Mouse (Mus musculus) heart, adult 11 months (tissue): ENCODE measurements around the gene Sh3bp1.

ENCODE experiments used
- DNase-seq: peaks from one replicate; pipeline ENCODE4 v3.0.0; 2022

Gene Sh3bp1

DNA sequence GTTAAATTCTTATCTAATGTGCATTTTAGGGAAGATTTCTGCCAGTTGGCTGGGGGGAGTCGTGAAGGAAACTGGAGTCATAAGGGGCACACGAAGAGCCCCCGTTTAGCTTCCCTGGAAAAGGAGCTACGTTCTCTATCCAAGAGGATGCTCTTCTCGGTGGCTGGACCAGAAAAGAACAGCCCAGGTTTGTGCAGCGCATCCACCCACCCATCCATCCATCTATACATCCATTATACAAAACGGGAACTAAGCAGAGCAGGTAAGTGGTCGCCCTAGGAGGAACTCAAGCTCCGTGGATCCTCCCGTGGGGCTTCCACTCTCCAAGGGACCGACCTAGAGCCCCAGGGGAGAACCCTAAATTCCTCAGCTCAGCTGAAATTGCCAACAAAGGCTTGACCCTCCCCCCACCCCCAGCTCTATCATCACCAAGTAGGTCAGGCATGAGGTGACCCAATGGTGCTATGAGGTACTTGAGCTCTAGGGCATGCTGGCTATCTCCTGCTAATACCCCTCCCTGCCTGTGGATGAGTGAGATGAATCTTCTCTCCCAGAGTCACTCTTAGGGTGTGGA lies 48.7 kb downstream of the Sh3bp1 start:
- no peak for DNase-seq

- no peak for DNase-seq
Observed at GRCm38 (mm10) chr15:78948883-78949282, 49.3 kb downstream of the Sh3bp1 start.

DNA sequence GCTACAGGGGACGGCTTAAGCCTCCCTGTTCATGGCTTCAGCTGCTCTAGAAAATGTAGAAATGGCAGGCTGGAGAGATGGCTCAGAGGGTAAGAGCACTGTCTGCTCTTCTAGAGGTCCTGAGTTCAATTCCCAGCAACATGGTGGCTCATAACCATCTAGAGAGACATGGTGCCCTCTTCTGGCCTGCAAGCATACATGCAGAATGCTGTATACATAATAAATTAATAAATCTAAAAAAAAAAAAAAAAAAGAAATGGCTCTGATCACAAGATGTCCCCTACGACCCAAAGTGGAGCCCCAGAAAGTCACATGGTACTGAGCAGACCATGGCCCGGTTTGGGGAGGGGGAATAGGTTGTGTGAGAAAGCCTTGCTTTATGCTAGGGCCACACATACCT lies 56.1 kb downstream of the Sh3bp1 start:
- DNase-seq: no peak

- no peak for DNase-seq
Observed at GRCm38 (mm10) chr15:78956351-78956750, 56.8 kb downstream of the Sh3bp1 start.

- no peak for DNase-seq
Observed at GRCm38 (mm10) chr15:78957021-78957420, 57.5 kb downstream of the Sh3bp1 start.

DNA sequence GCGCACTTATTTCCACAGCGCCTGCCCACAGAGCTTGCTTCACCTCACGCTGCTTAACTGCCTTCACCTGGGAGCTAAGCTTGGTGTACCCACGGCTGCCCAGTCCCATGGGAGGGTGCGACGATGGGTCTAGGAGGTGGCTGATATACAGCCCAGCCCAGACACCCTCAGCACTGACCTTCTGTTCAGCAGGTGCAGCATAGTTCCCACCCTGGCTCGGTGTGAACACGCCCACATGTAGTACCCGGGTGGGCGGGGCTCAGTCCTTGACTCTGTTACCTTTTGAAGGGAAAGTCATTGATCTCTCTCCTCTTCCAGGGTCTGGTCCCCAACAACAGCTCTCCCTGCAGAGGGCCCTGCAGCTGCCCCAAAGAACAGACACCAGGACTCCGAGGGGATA lies 60.0 kb downstream of the Sh3bp1 start:
- DNase-seq: peak; percentile 91

- peak; percentile 98 for DNase-seq
Observed at GRCm38 (mm10) chr15:78960088-78960487, 60.5 kb downstream of the Sh3bp1 start.
